Comparison of ENCODE assay signal across 28 mouse cellular contexts in the genomic region with DNA sequence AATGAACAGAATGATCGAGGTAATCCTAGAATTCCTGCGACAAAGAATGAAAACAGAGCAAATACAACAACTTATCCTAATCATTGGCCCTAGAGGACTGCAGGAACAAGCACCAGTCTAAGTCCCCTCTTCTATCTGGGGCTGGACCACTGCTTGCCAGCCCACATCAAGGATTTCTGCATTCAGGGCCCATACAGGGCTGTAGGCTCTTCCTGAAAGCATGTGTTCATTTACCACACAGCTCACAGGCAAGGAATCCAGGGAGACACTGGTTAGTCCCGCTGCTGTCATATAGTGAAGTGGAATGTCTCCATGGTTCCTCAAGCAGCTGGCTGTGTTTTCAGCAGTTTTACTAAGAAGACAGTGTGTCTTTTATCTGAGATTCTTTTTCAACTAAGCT.
"Had no signal": no experiment of that assay in that cellular context is flagged by ENCODE, and none has a peak within 500 bp of the region (broad histone marks: within the 10 kb centered on the region; RNA-seq: fewer than 3 reads in every experiment).

No protein-coding gene starts in this region.

- H3K27me3 ChIP-seq: embryonic facial prominence, embryonic 12.5 days; embryonic facial prominence, embryonic 13.5 days; embryonic facial prominence, embryonic 15.5 days; forebrain, embryonic 12.5 days; forebrain, embryonic 13.5 days; forebrain, embryonic 15.5 days had no signal

- DNase-seq: cerebellum, adult 2 months; cerebellum, adult 8-10 months; cerebellum, adult 9-10 months; cerebellum, adult 9-11 months; cerebellum, postnatal 10 days; cerebellum, postnatal 14 days; cerebellum, postnatal 25 days; cerebellum, postnatal 36 days; embryo, embryonic 11 days; forebrain, postnatal 0 days; gastrocnemius, adult 2 months; gastrocnemius, postnatal 10 days; gastrocnemius, postnatal 14 days; gastrocnemius, postnatal 25 days; gastrocnemius, postnatal 36 days; heart, adult 18-20 months; heart, adult 2 months had no signal

- H3K9ac ChIP-seq: embryonic facial prominence, embryonic 12.5 days; embryonic facial prominence, embryonic 13.5 days; embryonic facial prominence, embryonic 15.5 days; forebrain, embryonic 12.5 days; forebrain, embryonic 13.5 days; forebrain, embryonic 15.5 days; forebrain, postnatal 0 days had no signal

- H3K4me3 ChIP-seq: embryonic facial prominence, embryonic 10.5 days; embryonic facial prominence, embryonic 12.5 days; embryonic facial prominence, embryonic 13.5 days; embryonic facial prominence, embryonic 15.5 days; erythroblast, embryonic 14.5 days; forebrain, embryonic 10.5 days; forebrain, embryonic 12.5 days; forebrain, embryonic 13.5 days; forebrain, embryonic 15.5 days; gastrocnemius, adult 2 months; heart, adult 2 months had no signal

- H3K9me3 ChIP-seq: embryonic facial prominence, embryonic 10.5 days; embryonic facial prominence, embryonic 12.5 days; embryonic facial prominence, embryonic 13.5 days; embryonic facial prominence, embryonic 15.5 days; forebrain, embryonic 10.5 days; forebrain, embryonic 12.5 days; forebrain, embryonic 13.5 days; forebrain, embryonic 15.5 days had no signal

- H3K36me3 ChIP-seq: embryonic facial prominence, embryonic 10.5 days; embryonic facial prominence, embryonic 12.5 days; embryonic facial prominence, embryonic 13.5 days; embryonic facial prominence, embryonic 15.5 days; forebrain, embryonic 10.5 days; forebrain, embryonic 12.5 days; forebrain, embryonic 15.5 days had no signal

- H3K4me2 ChIP-seq: embryonic facial prominence, embryonic 12.5 days; embryonic facial prominence, embryonic 13.5 days; embryonic facial prominence, embryonic 15.5 days; forebrain, embryonic 12.5 days; forebrain, embryonic 13.5 days; forebrain, embryonic 15.5 days had no signal

- H3K4me1 ChIP-seq: embryonic facial prominence, embryonic 10.5 days; embryonic facial prominence, embryonic 12.5 days; embryonic facial prominence, embryonic 13.5 days; embryonic facial prominence, embryonic 15.5 days; forebrain, embryonic 10.5 days; forebrain, embryonic 12.5 days; forebrain, embryonic 13.5 days; forebrain, embryonic 15.5 days had no signal

- ATAC-seq: forebrain, embryonic 13.5 days; forebrain, embryonic 14.5 days; forebrain, embryonic 15.5 days; forebrain, embryonic 16.5 days; forebrain, postnatal 0 days had no signal

- H3K27ac ChIP-seq: embryonic facial prominence, embryonic 10.5 days; embryonic facial prominence, embryonic 12.5 days; embryonic facial prominence, embryonic 13.5 days; embryonic facial prominence, embryonic 15.5 days; forebrain, embryonic 10.5 days; forebrain, embryonic 12.5 days; forebrain, embryonic 13.5 days; forebrain, embryonic 15.5 days; gastrocnemius, adult 2 months; heart, adult 2 months had no signal
